Mouse (Mus musculus) hindbrain, embryonic 11.5 days (tissue): ENCODE data around the gene Slc44a1. TPM values are rescaled to one million over a fixed set of nuclear protein-coding genes. Genes with fewer than 3 reads are reported as not detected.

ENCODE experiments used
- ATAC-seq: fragments of 200-750 bp; cut with Nextera tagmentation; 2 replicates; pipeline ENCODE4 v1.8.0; 2017; ENCODE audit warnings: mild to moderate bottlenecking, moderate TSS enrichment, moderate library complexity; ENCODE audit not compliant: low FRiP score
- DNase-seq: peaks from one replicate; pipeline ENCODE4 v3.0.0-alpha.2; 2015; ENCODE audit warnings: low spot score
- H3K27ac ChIP-seq: fragments of 300-500 bp; sonication (generic); 2 replicates; pipeline ENCODE4 v1.5.1; 2014; ENCODE audit warnings: mild to moderate bottlenecking, low read depth, low read length
- H3K27me3 ChIP-seq: fragments of 300-500 bp; sonication (generic); 2 replicates; pipeline ENCODE4 v1.6.1; 2014; ENCODE audit warnings: mild to moderate bottlenecking, low read length, moderate library complexity, mixed read lengths; ENCODE audit not compliant: control insufficient read depth, insufficient read depth
- H3K36me3 ChIP-seq: fragments of 300-500 bp; sonication (generic); 2 replicates; pipeline ENCODE4 v1.6.1; 2014; ENCODE audit warnings: mild to moderate bottlenecking, low read length, moderate library complexity, mixed read lengths; ENCODE audit not compliant: control insufficient read depth, insufficient read depth
- H3K4me1 ChIP-seq: fragments of 300-500 bp; sonication (generic); replicated peaks from 2 replicates; pipeline ENCODE4 v1.6.1; 2014; ENCODE audit warnings: low read length, mixed read lengths; ENCODE audit not compliant: control insufficient read depth, insufficient read depth
- H3K4me2 ChIP-seq: fragments of 300-500 bp; sonication (generic); replicated peaks from 2 replicates; pipeline ENCODE4 v1.6.1; 2014; ENCODE audit warnings: mild to moderate bottlenecking, low read depth, low read length
- H3K4me3 ChIP-seq: fragments of 300-500 bp; sonication (generic); 2 replicates; pipeline ENCODE4 v1.5.1; 2014; ENCODE audit warnings: low read depth, low read length
- H3K9ac ChIP-seq: fragments of 300-500 bp; sonication (generic); 2 replicates; pipeline ENCODE4 v1.6.1; 2014; ENCODE audit warnings: low read depth, low read length
- H3K9me3 ChIP-seq: fragments of 300-500 bp; sonication (generic); 2 replicates; pipeline ENCODE4 v1.6.1; 2016; ENCODE audit warnings: low read length; ENCODE audit not compliant: control insufficient read depth
- WGBS: fragments of 180-500 bp; shearing (Covaris S2); extraction: QIAGEN DNeasy Blood & Tissue Kit; methylation state at CpG from one replicate; pipeline ENCODE4 v1.1.7; 2014; 5-methylcytosine and 5-hydroxymethylcytosine counted together
- polyA plus RNA-seq: library from polyadenylated mRNA; unstranded; fragments of >200 nt; fragmentation: Nextera tagmentation; extraction: Ambion mirVana; gene quantifications from 2 replicates; pipeline ENCODE4 v1.2.1, GENCODE M21; 2014

Gene Slc44a1
- polyA plus RNA-seq, 1 experiment from 2014 or later = 14.4 TPM

DNA sequence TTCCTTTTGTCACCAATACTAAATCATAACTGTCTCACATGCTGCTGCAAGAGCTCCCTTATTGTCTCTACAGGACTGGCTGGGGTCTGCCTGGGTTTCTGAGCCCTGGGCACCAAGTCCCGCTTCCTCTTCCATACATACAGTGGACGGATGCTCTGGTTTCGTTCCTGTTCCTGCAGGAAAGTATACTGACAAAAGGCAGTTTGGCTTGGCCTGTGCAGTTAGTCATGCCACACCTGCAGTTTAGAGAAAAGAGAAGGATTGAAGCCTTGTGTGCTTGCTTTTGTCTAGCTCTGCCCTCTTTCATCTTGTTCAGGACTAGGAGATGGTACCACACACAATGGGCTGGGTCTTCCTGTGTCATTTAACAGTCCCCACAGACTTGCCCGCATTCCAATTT is 149.3 kb downstream of the Slc44a1 start:
- H3K9ac ChIP-seq = no peak overlapping the region
- H3K36me3 ChIP-seq = no peaks in the 10 kb centered on the region
- no peaks in the 10 kb centered on the region for H3K9me3 ChIP-seq
- DNase-seq (no peak), ATAC-seq (no peak)
- no peaks in the 10 kb centered on the region for H3K4me1 ChIP-seq
- no peaks in the 10 kb centered on the region for H3K27me3 ChIP-seq
- no peak overlapping the region for H3K4me3 ChIP-seq
- no peak overlapping the region for H3K27ac ChIP-seq
- no peak overlapping the region for H3K4me2 ChIP-seq
- WGBS = 88% methylated on average over 4 of the region's 4 CpGs

DNA sequence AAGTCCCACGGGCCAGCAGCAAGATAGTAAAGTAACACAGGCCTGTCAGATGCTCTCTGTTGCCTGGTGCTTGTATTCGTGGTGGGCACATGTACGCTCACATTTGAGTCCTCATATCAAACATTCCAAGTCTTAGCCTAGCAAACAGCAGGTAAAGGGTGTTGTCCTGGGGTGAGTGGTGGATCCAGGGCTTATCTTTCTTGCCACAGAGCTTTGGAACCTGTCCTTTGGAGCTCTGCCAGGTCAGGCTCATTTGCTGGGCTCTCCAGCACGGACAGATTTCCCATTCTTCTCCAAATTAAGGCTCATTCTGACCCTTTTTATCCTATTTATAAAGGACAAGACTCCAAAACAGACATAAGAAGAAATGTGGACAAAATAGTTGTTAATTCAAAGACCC is 149.9 kb downstream of the Slc44a1 start:
- Histone ChIP-seq H3K4me3 (no peak overlapping the region), H3K27me3 (no peaks in the 10 kb centered on the region), H3K4me2 (no peak overlapping the region), H3K9me3 (no peaks in the 10 kb centered on the region), H3K36me3 (no peaks in the 10 kb centered on the region), H3K27ac (no peak overlapping the region), H3K4me1 (no peaks in the 10 kb centered on the region), H3K9ac (no peak overlapping the region)
- DNase-seq (no peak), ATAC-seq (no peak)
- 90% methylated on average over 4 of the region's 4 CpGs for WGBS

DNA sequence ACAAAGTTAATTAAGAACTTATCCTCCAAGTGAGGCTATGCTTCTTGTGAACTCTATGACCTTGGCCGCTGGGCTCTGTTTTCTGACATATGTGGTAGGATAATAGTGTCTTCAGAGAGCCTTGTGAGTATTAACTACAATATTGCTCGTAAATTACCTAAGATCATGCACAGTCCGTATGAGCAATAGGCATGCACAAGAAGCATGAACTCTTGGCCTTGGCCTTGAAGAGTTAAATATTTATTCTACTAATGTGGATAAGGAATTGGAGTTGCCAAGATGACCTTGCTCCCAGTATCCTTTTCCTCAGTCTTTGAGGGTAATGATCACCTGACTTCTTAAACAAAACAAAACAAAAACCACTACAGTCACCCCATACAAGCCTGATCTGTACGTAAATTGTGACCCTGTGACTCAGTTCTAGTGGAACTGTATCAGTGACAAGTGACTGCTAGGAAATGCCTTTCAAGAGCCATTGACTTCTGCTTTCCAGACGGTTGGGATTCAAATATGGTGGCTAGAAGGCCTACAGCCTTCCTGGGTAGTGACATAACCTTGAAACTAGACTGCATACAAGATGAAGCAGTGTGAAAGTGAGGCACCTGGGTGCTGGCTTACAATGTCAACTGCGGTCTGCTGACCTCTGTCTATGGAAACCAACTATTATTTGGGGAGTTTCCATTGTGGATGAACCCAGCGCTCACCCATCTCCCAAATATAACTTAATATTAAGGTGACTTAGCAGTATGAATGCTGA is 150.7 kb downstream of the Slc44a1 start:
- H3K27ac ChIP-seq = no peak overlapping the region
- no peaks in the 10 kb centered on the region for H3K9me3 ChIP-seq
- no peak overlapping the region for H3K4me2 ChIP-seq
- ATAC-seq = no peak
- H3K4me3 ChIP-seq = no peak overlapping the region
- H3K36me3 ChIP-seq = no peaks in the 10 kb centered on the region
- H3K9ac ChIP-seq = no peak overlapping the region
- no peak for DNase-seq
- H3K27me3 ChIP-seq = no peaks in the 10 kb centered on the region
- H3K4me1 ChIP-seq = no peaks in the 10 kb centered on the region
- WGBS = 86% methylated on average over 7 of the region's 7 CpGs

DNA sequence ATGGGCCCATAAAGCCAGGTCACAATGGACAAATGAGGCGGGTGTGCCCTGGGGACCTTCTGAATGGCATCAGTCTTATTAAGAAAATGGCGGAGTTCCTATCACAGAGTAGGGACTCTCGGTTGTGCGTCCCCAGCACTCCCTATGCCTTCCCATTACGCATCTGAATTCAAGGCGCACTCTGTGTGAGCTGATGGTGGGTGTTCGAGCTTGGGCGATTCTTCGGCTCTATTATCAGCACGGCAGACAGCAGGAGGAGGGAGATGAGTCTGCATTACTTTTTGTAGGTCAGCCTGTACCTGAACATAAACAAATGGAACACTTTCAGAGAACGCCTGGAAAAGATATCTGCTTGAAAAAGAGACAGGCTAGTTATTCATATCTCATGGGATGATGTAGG is 151.3 kb downstream of the Slc44a1 start:
- no peak for ATAC-seq
- Histone ChIP-seq H3K4me1 (no peaks in the 10 kb centered on the region), H3K4me3 (no peak overlapping the region), H3K4me2 (no peak overlapping the region), H3K9me3 (no peaks in the 10 kb centered on the region), H3K27me3 (no peaks in the 10 kb centered on the region), H3K36me3 (no peaks in the 10 kb centered on the region), H3K9ac (no peak overlapping the region), H3K27ac (no peak overlapping the region)
- DNase-seq = no peak
- 86% methylated on average over 11 of the region's 11 CpGs for WGBS

DNA sequence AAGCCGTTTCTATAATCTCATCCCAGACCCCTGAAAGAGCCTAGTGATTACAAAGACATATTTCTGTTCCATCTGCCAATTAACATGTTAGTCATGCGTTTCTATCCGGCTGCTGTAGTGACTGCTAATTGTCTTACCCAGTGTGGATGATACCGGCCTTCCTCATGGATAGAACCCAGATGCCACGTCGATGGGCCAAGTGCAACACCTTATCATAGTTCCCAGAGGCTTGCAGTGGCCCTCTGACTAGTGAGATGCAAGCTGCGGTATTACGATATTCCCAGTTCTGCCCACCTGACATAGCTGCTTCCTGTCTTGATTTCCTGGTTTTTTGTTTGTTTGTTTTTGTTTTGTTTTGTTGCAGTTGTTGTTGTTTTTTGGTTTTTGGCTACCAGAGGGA is 151.7 kb downstream of the Slc44a1 start:
- WGBS = 81% methylated on average over 8 of the region's 8 CpGs
- Histone ChIP-seq H3K4me1 (no peaks in the 10 kb centered on the region), H3K27me3 (no peaks in the 10 kb centered on the region), H3K4me3 (no peak overlapping the region), H3K9me3 (no peaks in the 10 kb centered on the region), H3K9ac (no peak overlapping the region), H3K4me2 (no peak overlapping the region), H3K36me3 (no peaks in the 10 kb centered on the region), H3K27ac (no peak overlapping the region)
- DNase-seq (no peak), ATAC-seq (no peak)

DNA sequence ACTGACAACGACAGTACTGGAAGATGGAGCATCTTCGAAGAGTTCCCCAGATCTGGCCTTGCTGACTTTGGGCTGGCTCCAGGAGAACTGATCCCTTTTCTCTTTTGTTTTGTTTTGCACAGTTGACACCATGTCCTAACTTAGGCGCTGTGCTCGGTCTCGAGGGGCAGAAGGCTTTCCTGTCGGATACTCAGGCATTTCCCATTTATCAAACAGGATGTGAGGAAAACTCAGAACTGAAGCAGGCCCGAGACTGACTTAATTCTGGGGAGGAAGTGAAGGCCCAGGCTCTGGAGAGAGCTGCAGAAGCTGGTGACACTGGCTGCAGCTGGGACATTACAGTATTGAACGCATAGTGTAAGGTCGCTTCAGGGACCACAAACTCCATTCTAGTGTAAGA is 152.2 kb downstream of the Slc44a1 start:
- DNase-seq = no peak
- H3K4me2 ChIP-seq = no peak overlapping the region
- H3K27me3 ChIP-seq = no peaks in the 10 kb centered on the region
- no peak overlapping the region for H3K27ac ChIP-seq
- WGBS = 71% methylated on average over 9 of the region's 9 CpGs
- no peaks in the 10 kb centered on the region for H3K4me1 ChIP-seq
- no peak for ATAC-seq
- H3K9me3 ChIP-seq = no peaks in the 10 kb centered on the region
- H3K36me3 ChIP-seq = no peaks in the 10 kb centered on the region
- no peak overlapping the region for H3K4me3 ChIP-seq
- H3K9ac ChIP-seq = no peak overlapping the region

DNA sequence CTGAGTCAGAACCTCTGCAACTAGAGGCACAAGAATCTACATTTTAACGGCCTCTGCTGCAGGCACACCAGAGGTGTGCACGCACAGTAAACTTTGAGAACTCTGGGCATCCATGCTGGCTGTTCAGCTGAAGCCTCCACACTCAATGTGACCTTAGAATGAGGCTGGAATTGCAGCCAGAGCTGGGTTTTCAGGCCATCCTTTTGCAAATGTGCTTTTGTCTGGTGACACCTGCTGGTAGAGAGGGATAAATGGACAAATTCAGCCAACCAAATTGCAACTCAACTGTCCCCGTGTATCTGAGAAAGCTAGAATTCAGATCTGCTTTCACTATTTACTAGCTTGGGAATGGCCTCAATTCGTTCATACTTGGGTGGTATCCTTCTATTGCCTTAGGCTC is 154.0 kb downstream of the Slc44a1 start:
- no peaks in the 10 kb centered on the region for H3K4me1 ChIP-seq
- no peaks in the 10 kb centered on the region for H3K36me3 ChIP-seq
- H3K4me3 ChIP-seq = no peak overlapping the region
- no peak overlapping the region for H3K27ac ChIP-seq
- H3K9ac ChIP-seq = no peak overlapping the region
- H3K9me3 ChIP-seq = no peaks in the 10 kb centered on the region
- peak; percentile 47; the same call in 1 of the 2 replicates for ATAC-seq
- no peaks in the 10 kb centered on the region for H3K27me3 ChIP-seq
- DNase-seq = peak; percentile 66
- WGBS = 46% methylated on average over 4 of the region's 4 CpGs
- H3K4me2 ChIP-seq = no peak overlapping the region

DNA sequence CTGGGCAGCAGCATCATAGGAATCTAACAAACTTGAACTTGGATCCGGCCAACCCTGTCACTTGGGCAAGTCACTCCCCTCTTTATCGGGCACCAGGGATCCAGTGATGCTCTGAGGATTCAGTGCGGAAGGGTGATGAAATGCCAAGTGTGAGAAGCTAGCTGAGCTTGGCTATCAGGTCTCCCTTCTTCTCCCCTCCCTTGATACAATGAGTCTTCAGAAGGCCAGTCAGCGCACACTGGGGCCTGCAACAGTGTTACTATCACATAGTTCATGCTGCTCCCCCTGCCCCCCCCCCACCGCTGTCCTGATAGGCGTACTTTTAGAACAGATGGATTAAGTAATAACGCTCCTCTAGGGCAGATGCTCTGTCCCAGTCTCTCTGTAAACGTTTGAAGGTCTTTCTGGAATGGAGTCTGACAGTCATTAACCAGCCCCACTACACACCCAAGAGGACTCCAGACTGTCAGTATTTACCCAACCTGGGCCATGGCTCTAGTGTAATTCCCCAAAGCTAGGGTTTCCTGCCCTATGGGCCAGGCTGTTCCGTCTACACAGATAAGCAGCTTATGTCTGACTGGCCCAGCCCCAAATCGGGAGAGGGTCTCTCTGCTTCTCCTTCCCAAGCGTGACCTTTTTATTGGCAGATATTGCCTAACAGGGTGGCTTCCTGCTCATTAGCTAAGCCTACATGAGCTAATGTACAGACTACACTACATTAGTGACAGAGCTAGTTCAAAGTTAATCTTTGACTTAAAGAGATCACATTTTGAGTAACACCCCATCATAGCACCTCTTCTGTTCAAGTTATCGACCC is 155.2 kb downstream of the Slc44a1 start:
- DNase-seq (no peak), ATAC-seq (no peak)
- H3K36me3 ChIP-seq = no peaks in the 10 kb centered on the region
- H3K9ac ChIP-seq = no peak overlapping the region
- H3K9me3 ChIP-seq = no peaks in the 10 kb centered on the region
- H3K4me2 ChIP-seq = no peak overlapping the region
- 87% methylated on average over 12 of the region's 12 CpGs for WGBS
- H3K27ac ChIP-seq = no peak overlapping the region
- H3K4me3 ChIP-seq = no peak overlapping the region
- H3K4me1 ChIP-seq = no peaks in the 10 kb centered on the region
- H3K27me3 ChIP-seq = no peaks in the 10 kb centered on the region
